Mouse (Mus musculus): ENCODE data around the gene Gm10135. TPM values are rescaled to one million over a fixed set of nuclear protein-coding genes. Genes with fewer than 3 reads are reported as not detected.

The Gm10135 gene
- polyA plus RNA-seq, 1 experiment from 2014 or later, result not detected

Other genes with a start within 250 kb of the Gm10135 start
- gene Txk, start 221.9 kb downstream of the Gm10135 start, polyA plus RNA-seq (2014; fragmentation: Nextera tagmentation; extraction: Ambion mirVana), result 0.12 and 0.16 TPM in 2 replicates
- gene Tec, start 106.2 kb downstream of the Gm10135 start, polyA plus RNA-seq (2014; fragmentation: Nextera tagmentation; extraction: Ambion mirVana), result 17.7 and 18.7 TPM in 2 replicates
- 35.6 and 36.5 TPM in 2 replicates for gene Slain2, start 60.4 kb downstream of the Gm10135 start, polyA plus RNA-seq (2014; fragmentation: Nextera tagmentation; extraction: Ambion mirVana)
- gene Slc10a4, start 32.2 kb upstream of the Gm10135 start, polyA plus RNA-seq (2014; fragmentation: Nextera tagmentation; extraction: Ambion mirVana), result 0.42 and 1.7 TPM in 2 replicates